Mouse (Mus musculus): ENCODE measurements around the gene Rab42. TPM values are rescaled to one million over a fixed set of nuclear protein-coding genes. Genes with fewer than 3 reads are reported as not detected.

Gene Rab42
- polyA plus RNA-seq, 1 experiment from 2014 or later: 0.39 TPM

- Histone ChIP-seq H3K4me3 (ENCODE audit: low read depth, low read length) (peak overlapping the region; percentile 89), H3K36me3 (ENCODE audit: control insufficient read depth, insufficient read depth, low read length) (no peaks in the 10 kb centered on the region), H3K4me1 (replicated peaks; ENCODE audit: control insufficient read depth, insufficient read depth, low read length) (peaks cover 4% of the 10 kb centered on the region; the same call in 1 of the 2 replicates), H3K9ac (ENCODE audit: low read depth, low read length) (peak overlapping the region; percentile 97), H3K27me3 (ENCODE audit: control insufficient read depth, insufficient read depth, low read length) (no peaks in the 10 kb centered on the region), H3K4me2 (replicated peaks; ENCODE audit: low read depth, low read length) (peak overlapping the region; percentile 75), H3K27ac (ENCODE audit: low read depth, low read length) (peak overlapping the region; percentile 93), H3K9me3 (ENCODE audit: control insufficient read depth, low read length) (no peaks in the 10 kb centered on the region)
- DNase-seq (ENCODE audit: low spot score) (peak; percentile 79), ATAC-seq (ENCODE audit: low FRiP score) (peak; percentile 63)
- WGBS: 8% methylated on average over 13 of the region's 64 CpGs
Measured at GRCm38 (mm10) chr4:132260404-132261379, 42.5 kb downstream of the Rab42 start.

- H3K4me1 ChIP-seq (replicated peaks; ENCODE audit: control insufficient read depth, insufficient read depth, low read length): peaks cover 4% of the 10 kb centered on the region; the same call in 1 of the 2 replicates
- 90% methylated on average over 4 of the region's 4 CpGs for WGBS
- DNase-seq (ENCODE audit: low spot score) (no peak), ATAC-seq (ENCODE audit: low FRiP score) (no peak)
- no peak overlapping the region for H3K4me2 ChIP-seq (replicated peaks; ENCODE audit: low read depth, low read length)
- H3K9ac ChIP-seq (ENCODE audit: low read depth, low read length): no peak overlapping the region
- H3K27ac ChIP-seq (ENCODE audit: low read depth, low read length): no peak overlapping the region
- H3K36me3 ChIP-seq (ENCODE audit: control insufficient read depth, insufficient read depth, low read length): no peaks in the 10 kb centered on the region
- no peaks in the 10 kb centered on the region for H3K27me3 ChIP-seq (ENCODE audit: control insufficient read depth, insufficient read depth, low read length)
- no peak overlapping the region for H3K4me3 ChIP-seq (ENCODE audit: low read depth, low read length)
- no peaks in the 10 kb centered on the region for H3K9me3 ChIP-seq (ENCODE audit: control insufficient read depth, low read length)
Measured at GRCm38 (mm10) chr4:132259248-132259647, 43.9 kb downstream of the Rab42 start.

GRCm38 (mm10) chr4:132256384-132256783 is 46.8 kb downstream of the Rab42 start:
- Histone ChIP-seq H3K4me3 (ENCODE audit: low read depth, low read length) (no peak overlapping the region), H3K9ac (ENCODE audit: low read depth, low read length) (no peak overlapping the region), H3K36me3 (ENCODE audit: control insufficient read depth, insufficient read depth, low read length) (no peaks in the 10 kb centered on the region), H3K4me1 (replicated peaks; ENCODE audit: control insufficient read depth, insufficient read depth, low read length) (peaks cover 4% of the 10 kb centered on the region; the same call in 1 of the 2 replicates), H3K27ac (ENCODE audit: low read depth, low read length) (no peak overlapping the region), H3K27me3 (ENCODE audit: control insufficient read depth, insufficient read depth, low read length) (no peaks in the 10 kb centered on the region), H3K4me2 (replicated peaks; ENCODE audit: low read depth, low read length) (no peak overlapping the region), H3K9me3 (ENCODE audit: control insufficient read depth, low read length) (no peaks in the 10 kb centered on the region)
- WGBS: 92% methylated on average over 3 of the region's 3 CpGs
- ATAC-seq (ENCODE audit: low FRiP score): no peak
- no peak for DNase-seq (ENCODE audit: low spot score)

- Histone ChIP-seq H3K4me1 (replicated peaks; ENCODE audit: control insufficient read depth, insufficient read depth, low read length) (peaks cover 4% of the 10 kb centered on the region; the same call in 1 of the 2 replicates), H3K9ac (ENCODE audit: low read depth, low read length) (no peak overlapping the region), H3K4me3 (ENCODE audit: low read depth, low read length) (no peak overlapping the region), H3K36me3 (ENCODE audit: control insufficient read depth, insufficient read depth, low read length) (no peaks in the 10 kb centered on the region), H3K27ac (ENCODE audit: low read depth, low read length) (no peak overlapping the region), H3K27me3 (ENCODE audit: control insufficient read depth, insufficient read depth, low read length) (no peaks in the 10 kb centered on the region), H3K9me3 (ENCODE audit: control insufficient read depth, low read length) (no peaks in the 10 kb centered on the region), H3K4me2 (replicated peaks; ENCODE audit: low read depth, low read length) (no peak overlapping the region)
- DNase-seq (ENCODE audit: low spot score) (no peak), ATAC-seq (ENCODE audit: low FRiP score) (no peak)
- WGBS: 80% methylated on average over 3 of the region's 3 CpGs
Measured at GRCm38 (mm10) chr4:132254986-132255385, 48.2 kb downstream of the Rab42 start.

GRCm38 (mm10) chr4:132253622-132254021 is 49.6 kb downstream of the Rab42 start:
- H3K4me3 ChIP-seq (ENCODE audit: low read depth, low read length): no peak overlapping the region
- no peak for ATAC-seq (ENCODE audit: low FRiP score)
- no peak overlapping the region for H3K27ac ChIP-seq (ENCODE audit: low read depth, low read length)
- no peaks in the 10 kb centered on the region for H3K27me3 ChIP-seq (ENCODE audit: control insufficient read depth, insufficient read depth, low read length)
- no peak overlapping the region for H3K4me2 ChIP-seq (replicated peaks; ENCODE audit: low read depth, low read length)
- WGBS: 86% methylated on average over 2 of the region's 2 CpGs
- H3K9ac ChIP-seq (ENCODE audit: low read depth, low read length): no peak overlapping the region
- DNase-seq (ENCODE audit: low spot score): no peak
- H3K36me3 ChIP-seq (ENCODE audit: control insufficient read depth, insufficient read depth, low read length): 0 out of 2 replicates have a peak, but pooled peaks cover 1% of the 10 kb centered on the region
- no peaks in the 10 kb centered on the region for H3K4me1 ChIP-seq (replicated peaks; ENCODE audit: control insufficient read depth, insufficient read depth, low read length)
- H3K9me3 ChIP-seq (ENCODE audit: control insufficient read depth, low read length): no peaks in the 10 kb centered on the region

- Histone ChIP-seq H3K9ac (ENCODE audit: low read depth, low read length) (no peak overlapping the region), H3K4me3 (ENCODE audit: low read depth, low read length) (no peak overlapping the region), H3K27me3 (ENCODE audit: control insufficient read depth, insufficient read depth, low read length) (no peaks in the 10 kb centered on the region), H3K36me3 (ENCODE audit: control insufficient read depth, insufficient read depth, low read length) (0 out of 2 replicates have a peak, but pooled peaks cover 2% of the 10 kb centered on the region), H3K9me3 (ENCODE audit: control insufficient read depth, low read length) (no peaks in the 10 kb centered on the region), H3K27ac (ENCODE audit: low read depth, low read length) (no peak overlapping the region), H3K4me1 (replicated peaks; ENCODE audit: control insufficient read depth, insufficient read depth, low read length) (no peaks in the 10 kb centered on the region), H3K4me2 (replicated peaks; ENCODE audit: low read depth, low read length) (no peak overlapping the region)
- DNase-seq (ENCODE audit: low spot score) (no peak), ATAC-seq (ENCODE audit: low FRiP score) (no peak)
- WGBS: 88% methylated on average over 8 of the region's 8 CpGs
Measured at GRCm38 (mm10) chr4:132253128-132253527, 50.1 kb downstream of the Rab42 start.

Other genes with a start within 250 kb of the Rab42 start
- 0.06 and 0.08 TPM in 2 replicates for gene Gm10300, start 228.7 kb downstream of the Rab42 start, polyA plus RNA-seq (2014; fragmentation: Nextera tagmentation; extraction: Ambion mirVana)
- 208 and 223 TPM in 2 replicates for gene Epb41, start 228.1 kb downstream of the Rab42 start, polyA plus RNA-seq (2014; fragmentation: Nextera tagmentation; extraction: Ambion mirVana)
- 0.06 TPM in 1 of 2 replicates, not detected in the other for gene Oprd1, start 158.9 kb downstream of the Rab42 start, polyA plus RNA-seq (2014; fragmentation: Nextera tagmentation; extraction: Ambion mirVana)
- 161 TPM in 2 replicates for gene Ythdf2, start 91.1 kb downstream of the Rab42 start, polyA plus RNA-seq (2014; fragmentation: Nextera tagmentation; extraction: Ambion mirVana)
- 38.4 and 41.4 TPM in 2 replicates for gene Gmeb1, start 41.8 kb downstream of the Rab42 start, polyA plus RNA-seq (2014; fragmentation: Nextera tagmentation; extraction: Ambion mirVana)
- 60.5 and 65.0 TPM in 2 replicates for gene Taf12, start 29.0 kb downstream of the Rab42 start, polyA plus RNA-seq (2014; fragmentation: Nextera tagmentation; extraction: Ambion mirVana)
- gene Trnau1ap, start 26.2 kb upstream of the Rab42 start, polyA plus RNA-seq (2014; fragmentation: Nextera tagmentation; extraction: Ambion mirVana): 85.6 and 87.0 TPM in 2 replicates
- 51.3 and 53.6 TPM in 2 replicates for gene Rcc1, start 50.2 kb upstream of the Rab42 start, polyA plus RNA-seq (2014; fragmentation: Nextera tagmentation; extraction: Ambion mirVana)
- gene Phactr4, start 119.1 kb upstream of the Rab42 start, polyA plus RNA-seq (2014; fragmentation: Nextera tagmentation; extraction: Ambion mirVana): 23.3 and 27.2 TPM in 2 replicates
- gene Med18, start 160.5 kb upstream of the Rab42 start, polyA plus RNA-seq (2014; fragmentation: Nextera tagmentation; extraction: Ambion mirVana): 20.2 and 24.6 TPM in 2 replicates
- gene Sesn2, start 207.1 kb upstream of the Rab42 start, polyA plus RNA-seq (2014; fragmentation: Nextera tagmentation; extraction: Ambion mirVana): 5.8 and 7.4 TPM in 2 replicates
- gene Atpif1, start 230.3 kb upstream of the Rab42 start, polyA plus RNA-seq (2014; fragmentation: Nextera tagmentation; extraction: Ambion mirVana): 1,169 and 1,193 TPM in 2 replicates
- gene Dnajc8, start 232.2 kb upstream of the Rab42 start, polyA plus RNA-seq (2014; fragmentation: Nextera tagmentation; extraction: Ambion mirVana): 194 and 212 TPM in 2 replicates